Mouse (Mus musculus) heart, postnatal 10 days (tissue): ENCODE measurements around the gene Gm21409. TPM values are rescaled to one million over a fixed set of nuclear protein-coding genes. Genes with fewer than 3 reads are reported as not detected.
"Not testable (repeated sequence)": the region's sequence is repeated elsewhere in the genome, so short reads cannot be mapped to it uniquely, and the experiment has no call there.

Experiments used
- DNase-seq, 2 experiments: peaks; one replicate each; pipeline ENCODE4 v3.0.0; 2021
- intact Hi-C: fragments of 180-260 bp; cut with DNase I; formaldehyde crosslinking; loops from one replicate; pipeline ENCODE4 v1.15.1; 2025
- total RNA-seq, 2 experiments: library from RNA; stranded (reverse); gene quantifications; 2 replicates each; pipeline ENCODE4 v1.2.3; 2021

Gm21409 gene
- total RNA-seq: not detected

DNA sequence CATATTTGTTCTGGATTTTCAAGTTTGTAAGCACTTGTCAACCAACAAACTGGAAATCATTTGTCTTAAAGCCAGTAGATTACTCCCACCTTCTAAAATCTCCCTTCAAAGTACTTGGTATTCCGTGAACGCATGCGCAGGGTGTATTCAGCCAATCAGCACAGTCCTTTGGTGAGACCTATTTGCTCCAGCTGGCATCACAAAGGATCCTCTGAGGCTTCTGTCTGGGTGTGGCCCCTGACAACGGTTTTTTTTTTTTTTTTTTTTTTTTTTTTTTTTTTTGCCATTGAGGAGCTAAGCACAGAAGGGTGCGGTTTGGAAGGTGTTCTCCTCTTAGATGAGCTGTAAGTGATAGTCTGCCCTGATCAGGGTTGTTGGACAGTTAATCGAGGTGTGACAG lies at the start of gene Gm21409:
Gene Gm21409, plus strand, starts transcription at position 301 of the 400 bp plus-strand sequence.
- DNase-seq, intact Hi-C loops: not testable (repeated sequence)

Other genes with a start within 250 kb of the Gm21409 start
- gene Gm21394, start 181.8 kb upstream of the Gm21409 start, total RNA-seq: not detected